Mouse (Mus musculus): ENCODE measurements around the gene Ube2l3. TPM values are rescaled to one million over a fixed set of nuclear protein-coding genes. Genes with fewer than 3 reads are reported as not detected.
"Not testable (repeated sequence)": the region's sequence is repeated elsewhere in the genome, so short reads cannot be mapped to it uniquely, and the experiment has no call there.

Gene Ube2l3
- polyA plus RNA-seq, 1 experiment from 2014 or later = 339 TPM

DNA sequence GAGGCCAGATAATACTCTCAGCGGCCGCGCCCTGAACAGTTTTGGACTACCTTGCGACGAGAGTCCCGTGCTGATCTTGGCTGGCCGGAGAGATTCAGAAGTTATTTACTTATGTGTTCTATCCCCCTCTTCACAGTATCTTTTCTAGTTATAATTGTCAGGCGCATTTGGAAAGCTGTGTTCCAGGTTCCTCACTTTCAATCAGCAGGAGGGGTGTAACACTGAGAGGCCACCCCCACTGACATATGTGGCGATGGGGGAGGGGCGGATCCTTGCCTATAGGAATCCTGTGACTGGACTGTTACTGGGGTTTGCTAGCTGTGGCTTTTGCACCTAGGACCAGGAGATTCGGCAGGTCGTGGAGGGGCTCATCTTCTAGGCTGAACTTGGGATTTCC, 32.0 kb upstream of the Ube2l3 start:
- H3K9ac ChIP-seq (ENCODE audit: low read length) = peak overlapping the region; percentile 91
- no peaks in the 10 kb centered on the region; the same call in 1 of the 2 replicates for H3K9me3 ChIP-seq (ENCODE audit: control insufficient read depth, low read length)
- peak overlapping the region; percentile 72 for H3K4me2 ChIP-seq (ENCODE audit: low read depth, low read length)
- H3K4me1 ChIP-seq (replicated peaks; ENCODE audit: control insufficient read depth, insufficient read depth, low read length) = peaks cover 40% of the 10 kb centered on the region
- peak overlapping the region; percentile 86 for H3K4me3 ChIP-seq (ENCODE audit: low read length)
- H3K36me3 ChIP-seq (ENCODE audit: control insufficient read depth, insufficient read depth, low read length) = no peaks in the 10 kb centered on the region
- no peak for ATAC-seq (ENCODE audit: low read depth)
- H3K27me3 ChIP-seq (ENCODE audit: control insufficient read depth, insufficient read depth, low read depth, low read length) = no peaks in the 10 kb centered on the region
- H3K27ac ChIP-seq (ENCODE audit: low read length) = peak overlapping the region; percentile 84
- 2% methylated on average over 12 of the region's 12 CpGs for WGBS

DNA sequence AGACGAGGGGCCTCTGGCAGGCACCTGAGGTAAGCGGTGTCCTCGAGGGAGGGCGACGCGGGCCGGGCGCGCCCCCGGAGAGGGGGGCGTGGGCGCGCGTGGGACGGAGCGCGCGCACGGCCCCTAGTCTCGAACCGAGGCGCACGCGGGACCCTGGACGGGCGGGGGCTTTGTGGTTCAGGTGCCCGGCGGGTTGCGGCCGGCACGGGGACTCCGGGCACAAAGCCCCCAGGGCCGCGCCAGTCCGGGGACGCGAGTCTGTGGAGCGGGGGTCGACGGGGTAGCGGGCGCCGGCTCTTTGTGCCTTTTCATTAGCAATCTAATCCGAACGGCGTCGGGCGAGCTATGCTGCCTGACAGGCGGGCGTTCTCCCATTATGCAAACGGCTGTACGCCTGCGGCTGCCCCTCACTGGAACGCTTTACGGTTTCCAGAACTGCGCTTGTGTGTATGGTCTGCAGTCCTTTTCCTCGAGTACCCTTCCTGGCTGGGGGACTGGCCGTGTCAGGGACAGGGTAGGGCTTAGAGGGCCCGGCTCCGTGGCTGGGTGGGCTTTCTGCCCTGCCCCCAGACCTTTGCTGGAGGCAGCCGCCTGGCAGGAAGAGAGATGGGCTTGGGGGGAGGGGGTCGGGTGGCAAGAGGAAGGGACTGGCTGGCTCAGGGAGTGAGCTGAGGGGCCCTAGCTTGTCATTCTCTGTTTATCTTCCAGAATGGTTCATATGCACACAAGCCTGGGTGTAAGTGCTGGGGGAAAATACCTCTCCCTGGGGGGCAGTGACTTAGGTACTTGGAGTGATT, 31.5 kb upstream of the Ube2l3 start:
- peak; percentile 53 for ATAC-seq (ENCODE audit: low read depth)
- under 1% methylated on average over 62 of the region's 62 CpGs for WGBS
- peak overlapping the region; percentile 84 for H3K27ac ChIP-seq (ENCODE audit: low read length)

DNA sequence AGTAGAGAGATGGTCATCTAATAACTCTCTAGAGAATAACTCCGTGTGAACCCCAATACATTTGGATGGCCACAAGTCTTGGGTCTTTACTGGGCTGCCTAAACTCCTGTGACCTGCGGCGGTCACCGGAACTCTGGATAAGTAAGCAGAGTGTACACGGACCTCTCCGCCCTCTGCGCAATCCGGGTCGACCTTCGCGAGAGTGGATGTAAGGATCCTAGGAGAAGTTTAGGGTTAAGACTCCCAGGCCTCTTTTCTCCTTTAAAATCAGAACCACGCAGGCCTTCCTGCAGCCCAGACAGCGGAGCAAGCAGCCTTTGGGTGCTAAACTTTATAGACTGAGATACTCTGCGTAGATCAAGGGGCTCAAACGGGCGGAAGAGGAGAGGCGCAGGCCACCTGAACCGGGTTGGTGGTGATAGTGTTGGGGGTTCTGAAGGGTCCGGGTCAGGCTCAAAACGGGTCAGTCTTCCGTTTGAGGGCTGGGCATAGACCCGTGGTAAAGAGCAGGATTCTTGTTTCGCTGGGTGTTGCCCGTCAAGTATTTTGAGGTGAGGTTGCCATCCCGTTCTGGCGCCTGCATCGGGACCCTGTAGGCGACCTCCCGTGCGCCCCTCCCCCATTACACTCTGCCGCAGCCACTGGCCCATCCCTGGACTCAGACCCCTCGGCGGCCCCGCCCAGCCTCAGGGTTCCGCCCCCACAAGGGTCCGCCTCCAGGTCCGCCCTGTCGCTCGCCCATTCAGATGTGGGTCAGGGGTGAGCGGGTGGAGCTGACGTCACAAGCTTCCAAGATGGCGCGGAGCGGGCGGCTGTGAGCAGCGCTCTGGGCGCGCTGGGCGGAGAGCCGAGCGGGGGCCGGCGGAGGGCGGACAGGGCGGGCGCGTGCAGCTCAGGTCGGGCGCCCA, 30.6 kb upstream of the Ube2l3 start, which contains the start of gene Hic2:
Hic2 (plus strand) TSS at position 779 of the 908 bp plus-strand sequence.
- Histone ChIP-seq H3K36me3 (ENCODE audit: control insufficient read depth, insufficient read depth, low read length) (no peaks in the 10 kb centered on the region), H3K27me3 (ENCODE audit: control insufficient read depth, insufficient read depth, low read depth, low read length) (no peaks in the 10 kb centered on the region), H3K4me3 (ENCODE audit: low read length) (peak within 1 kb of the TSS; percentile 86), H3K4me2 (ENCODE audit: low read depth, low read length) (peak within 1 kb of the TSS; percentile 72), H3K9me3 (ENCODE audit: control insufficient read depth, low read length) (no peaks in the 10 kb centered on the region; the same call in 1 of the 2 replicates), H3K9ac (ENCODE audit: low read length) (peak within 1 kb of the TSS; percentile 91), H3K27ac (ENCODE audit: low read length) (peak within 1 kb of the TSS; percentile 84), H3K4me1 (replicated peaks; ENCODE audit: control insufficient read depth, insufficient read depth, low read length) (peaks cover 29% of the 10 kb centered on the region)
- WGBS = 2% methylated on average over 47 of the region's 59 CpGs
- peak; percentile 99 for ATAC-seq (ENCODE audit: low read depth)

More for the DNA sequence above, 31.5 kb upstream of the Ube2l3 start:
- Histone ChIP-seq H3K27me3 (ENCODE audit: control insufficient read depth, insufficient read depth, low read depth, low read length) (no peaks in the 10 kb centered on the region), H3K9me3 (ENCODE audit: control insufficient read depth, low read length) (no peaks in the 10 kb centered on the region; the same call in 1 of the 2 replicates), H3K4me2 (ENCODE audit: low read depth, low read length) (peak overlapping the region; percentile 72), H3K4me3 (ENCODE audit: low read length) (peak overlapping the region; percentile 86), H3K9ac (ENCODE audit: low read length) (peak overlapping the region; percentile 91), H3K4me1 (replicated peaks; ENCODE audit: control insufficient read depth, insufficient read depth, low read length) (peaks cover 34% of the 10 kb centered on the region), H3K36me3 (ENCODE audit: control insufficient read depth, insufficient read depth, low read length) (no peaks in the 10 kb centered on the region)

DNA sequence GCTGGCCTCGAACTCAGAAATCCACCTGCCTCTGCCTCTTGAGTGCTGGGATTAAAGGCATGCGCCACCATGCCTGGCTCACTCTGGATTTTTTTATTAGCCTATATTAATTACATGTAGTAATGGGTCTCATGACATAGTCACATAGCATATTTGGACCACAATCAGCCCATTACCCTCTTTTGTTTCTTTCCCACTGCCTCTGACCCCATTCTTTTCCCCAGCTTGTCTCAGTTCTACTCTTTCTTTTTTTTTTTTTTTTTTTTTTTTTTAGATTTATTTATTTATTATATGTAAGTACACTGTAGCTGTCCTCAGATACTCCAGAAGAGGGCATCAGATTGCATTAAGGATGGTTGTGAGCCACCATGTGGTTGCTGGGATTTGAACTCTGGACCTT, 29.1 kb upstream of the Ube2l3 start:
- H3K27ac ChIP-seq (ENCODE audit: low read length); H3K27me3 ChIP-seq (ENCODE audit: control insufficient read depth, insufficient read depth, low read depth, low read length); H3K9ac ChIP-seq (ENCODE audit: low read length); H3K4me2 ChIP-seq (ENCODE audit: low read depth, low read length); ATAC-seq (ENCODE audit: low read depth); H3K4me3 ChIP-seq (ENCODE audit: low read length); H3K9me3 ChIP-seq (ENCODE audit: control insufficient read depth, low read length); H3K36me3 ChIP-seq (ENCODE audit: control insufficient read depth, insufficient read depth, low read length): not testable (repeated sequence)
- peaks cover 23% of the 10 kb centered on the region for H3K4me1 ChIP-seq (replicated peaks; ENCODE audit: control insufficient read depth, insufficient read depth, low read length)
- WGBS = 94% methylated on average over 2 of the region's 2 CpGs

DNA sequence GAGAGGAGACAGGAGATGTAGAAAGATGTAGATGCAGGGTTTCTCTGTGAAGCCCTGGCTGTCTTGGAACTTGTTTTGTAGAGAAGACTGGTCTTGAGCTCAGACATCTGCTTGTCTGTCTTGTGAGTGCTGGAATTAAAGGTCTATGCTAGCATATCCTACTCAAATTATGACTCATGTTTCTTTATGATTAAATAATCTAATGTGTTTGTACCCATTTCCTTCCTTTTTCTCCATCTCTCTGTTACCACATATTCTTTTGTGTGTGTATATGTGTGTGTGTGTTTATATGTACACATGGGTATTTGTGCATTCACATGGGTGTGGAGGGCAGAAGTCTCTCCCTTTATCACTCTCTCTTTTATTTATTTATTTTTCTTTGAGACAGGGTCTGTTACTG, 24.0 kb upstream of the Ube2l3 start:
- H3K36me3 ChIP-seq (ENCODE audit: control insufficient read depth, insufficient read depth, low read length) = no peaks in the 10 kb centered on the region
- H3K4me2 ChIP-seq (ENCODE audit: low read depth, low read length) = no peak overlapping the region
- H3K9ac ChIP-seq (ENCODE audit: low read length) = no peak overlapping the region
- no peaks in the 10 kb centered on the region; the same call in 1 of the 2 replicates for H3K4me1 ChIP-seq (replicated peaks; ENCODE audit: control insufficient read depth, insufficient read depth, low read length)
- no peaks in the 10 kb centered on the region; the same call in 1 of the 2 replicates for H3K9me3 ChIP-seq (ENCODE audit: control insufficient read depth, low read length)
- H3K27me3 ChIP-seq (ENCODE audit: control insufficient read depth, insufficient read depth, low read depth, low read length) = no peaks in the 10 kb centered on the region
- H3K4me3 ChIP-seq (ENCODE audit: low read length) = no peak overlapping the region
- H3K27ac ChIP-seq (ENCODE audit: low read length) = no peak overlapping the region
- no peak for ATAC-seq (ENCODE audit: low read depth)

DNA sequence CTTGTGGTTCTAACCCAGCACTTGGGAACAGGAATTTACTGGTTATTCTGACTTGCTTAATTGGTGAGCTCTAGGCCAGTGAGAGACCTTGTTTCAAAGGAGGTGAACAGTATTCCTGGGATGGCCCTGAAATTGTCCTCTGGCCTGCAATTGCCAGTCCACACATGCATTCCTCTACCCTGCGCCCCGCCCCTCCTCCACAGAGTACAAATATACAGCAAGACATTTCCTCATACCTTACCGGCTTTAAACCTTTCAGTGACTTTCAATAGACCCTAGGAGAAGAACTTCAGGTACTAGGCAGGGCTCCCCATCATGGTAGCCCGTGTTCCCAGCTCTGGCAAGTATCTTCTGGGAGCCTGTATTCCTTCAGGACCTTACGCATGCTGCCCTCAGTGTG, 23.1 kb upstream of the Ube2l3 start:
- no peak overlapping the region for H3K4me2 ChIP-seq (ENCODE audit: low read depth, low read length)
- no peak overlapping the region for H3K9ac ChIP-seq (ENCODE audit: low read length)
- no peaks in the 10 kb centered on the region; the same call in 1 of the 2 replicates for H3K4me1 ChIP-seq (replicated peaks; ENCODE audit: control insufficient read depth, insufficient read depth, low read length)
- H3K27me3 ChIP-seq (ENCODE audit: control insufficient read depth, insufficient read depth, low read depth, low read length) = no peaks in the 10 kb centered on the region
- WGBS = 75% methylated on average over 5 of the region's 5 CpGs
- no peak overlapping the region for H3K4me3 ChIP-seq (ENCODE audit: low read length)
- peak overlapping the region; percentile 30 for H3K27ac ChIP-seq (ENCODE audit: low read length)
- peak; percentile 37 for ATAC-seq (ENCODE audit: low read depth)
- no peaks in the 10 kb centered on the region; the same call in 1 of the 2 replicates for H3K9me3 ChIP-seq (ENCODE audit: control insufficient read depth, low read length)
- H3K36me3 ChIP-seq (ENCODE audit: control insufficient read depth, insufficient read depth, low read length) = no peaks in the 10 kb centered on the region

DNA sequence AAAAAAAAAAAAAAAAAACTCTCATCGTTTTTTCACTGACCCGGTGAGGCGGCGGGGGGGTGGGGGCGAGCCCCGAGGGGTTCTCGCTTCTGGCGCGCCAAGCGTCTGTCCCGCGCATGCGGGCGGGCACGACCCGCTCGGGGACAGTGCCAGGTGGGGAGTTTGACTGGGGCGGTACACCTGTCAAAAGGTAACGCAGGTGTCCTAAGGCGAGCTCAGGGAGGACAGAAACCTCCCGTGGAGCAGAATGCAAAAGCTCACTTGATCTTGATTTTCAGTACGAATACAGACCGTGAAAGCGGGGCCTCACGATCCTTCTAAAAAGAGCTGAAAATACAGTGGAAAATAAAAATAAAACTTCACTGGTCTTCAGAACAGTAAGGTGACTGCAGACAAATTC, 19.7 kb upstream of the Ube2l3 start:
- peak; percentile 100 for ATAC-seq (ENCODE audit: low read depth)
- Histone ChIP-seq H3K4me1 (replicated peaks; ENCODE audit: control insufficient read depth, insufficient read depth, low read length) (no peaks in the 10 kb centered on the region; the same call in 1 of the 2 replicates), H3K36me3 (ENCODE audit: control insufficient read depth, insufficient read depth, low read length) (no peaks in the 10 kb centered on the region), H3K27ac (ENCODE audit: low read length) (no peak overlapping the region), H3K4me2 (ENCODE audit: low read depth, low read length) (no peak overlapping the region), H3K27me3 (ENCODE audit: control insufficient read depth, insufficient read depth, low read depth, low read length) (no peaks in the 10 kb centered on the region), H3K9me3 (ENCODE audit: control insufficient read depth, low read length) (no peaks in the 10 kb centered on the region), H3K4me3 (ENCODE audit: low read length) (no peak overlapping the region), H3K9ac (ENCODE audit: low read length) (no peak overlapping the region)
- WGBS = 34% methylated on average over 25 of the region's 25 CpGs

DNA sequence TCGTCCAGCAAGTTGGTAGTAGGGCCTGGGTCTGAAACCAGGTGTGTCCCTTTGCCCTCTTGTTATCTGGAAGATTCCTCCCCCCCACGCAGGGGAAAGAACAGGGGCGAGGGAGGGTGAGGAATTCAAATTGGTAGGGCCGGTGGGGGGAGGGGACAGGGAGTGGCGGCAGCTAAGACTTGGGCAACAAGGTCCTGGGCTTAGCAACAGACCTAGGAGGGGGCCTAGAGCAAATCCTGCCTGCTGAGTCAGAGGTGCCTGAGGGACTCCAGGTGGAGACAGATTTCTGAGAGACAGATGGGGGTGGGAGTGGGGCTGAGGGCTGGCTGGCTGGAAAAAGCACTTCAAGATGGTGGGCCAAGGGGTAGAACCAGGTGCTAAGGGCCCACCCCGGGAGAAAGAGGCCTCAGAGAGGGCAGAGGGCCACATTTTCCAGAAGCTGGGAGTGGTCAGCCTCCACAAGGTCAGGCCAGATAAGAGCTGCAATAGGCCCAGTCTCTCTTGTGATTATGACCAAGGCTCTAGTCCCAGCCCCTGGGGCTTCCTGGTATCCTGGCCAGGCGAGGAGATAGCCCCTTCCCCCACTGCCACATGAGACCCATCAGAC, 17.8 kb upstream of the Ube2l3 start:
- no peaks in the 10 kb centered on the region for H3K9me3 ChIP-seq (ENCODE audit: control insufficient read depth, low read length)
- no peaks in the 10 kb centered on the region for H3K36me3 ChIP-seq (ENCODE audit: control insufficient read depth, insufficient read depth, low read length)
- H3K4me3 ChIP-seq (ENCODE audit: low read length) = no peak overlapping the region
- 20% methylated on average over 7 of the region's 7 CpGs for WGBS
- H3K27me3 ChIP-seq (ENCODE audit: control insufficient read depth, insufficient read depth, low read depth, low read length) = no peaks in the 10 kb centered on the region
- H3K9ac ChIP-seq (ENCODE audit: low read length) = no peak overlapping the region
- no peak overlapping the region for H3K27ac ChIP-seq (ENCODE audit: low read length)
- no peak overlapping the region for H3K4me2 ChIP-seq (ENCODE audit: low read depth, low read length)
- no peaks in the 10 kb centered on the region for H3K4me1 ChIP-seq (replicated peaks; ENCODE audit: control insufficient read depth, insufficient read depth, low read length)
- peak; percentile 41 for ATAC-seq (ENCODE audit: low read depth)
